Mouse (Mus musculus): Measurements from ENCODE around the gene Dnaja4. TPM values are rescaled to one million over a fixed set of nuclear protein-coding genes. Genes with fewer than 3 reads are reported as not detected.

Gene Dnaja4
- polyA plus RNA-seq (2014; fragmentation: Illumina TruSeq; extraction: RNeasy Lipid Tissue Mini Kit (QIAGEN cat#74804)) = 38.8 TPM

GRCm38 (mm10) chr9:54698318-54699086 is at the start of gene Dnaja4:
Dnaja4 (plus strand) TSS chr9:54698873.

GRCm38 (mm10) chr9:54661605-54662377 is 36.9 kb upstream of the Dnaja4 start, which contains the start of gene Acsbg1:
Acsbg1 (minus strand) TSS chr9:54661870.

GRCm38 (mm10) chr9:54733921-54734638 is 35.4 kb downstream of the Dnaja4 start, which contains the start of gene Wdr61:
Wdr61 (minus strand) TSS chr9:54734519.

GRCm38 (mm10) chr9:54764561-54765217 is 66.0 kb downstream of the Dnaja4 start, which contains the start of gene Crabp1:
Crabp1 (plus strand) TSS chr9:54764748.

Other genes with a start within 250 kb of the Dnaja4 start
- gene Dmxl2, start 197.2 kb upstream of the Dnaja4 start, polyA plus RNA-seq (2014; fragmentation: Illumina TruSeq; extraction: RNeasy Lipid Tissue Mini Kit (QIAGEN cat#74804)) = 26.7 TPM
- not detected for gene Sh2d7, start 159.9 kb upstream of the Dnaja4 start, polyA plus RNA-seq (2014; fragmentation: Illumina TruSeq; extraction: RNeasy Lipid Tissue Mini Kit (QIAGEN cat#74804))
- gene Cib2, start 138.7 kb upstream of the Dnaja4 start, polyA plus RNA-seq (2014; fragmentation: Illumina TruSeq; extraction: RNeasy Lipid Tissue Mini Kit (QIAGEN cat#74804)) = 0.86 TPM
- gene Idh3a, start 112.5 kb upstream of the Dnaja4 start, polyA plus RNA-seq (2014; fragmentation: Illumina TruSeq; extraction: RNeasy Lipid Tissue Mini Kit (QIAGEN cat#74804)) = 151 TPM
- gene Acsbg1, start 37.0 kb upstream of the Dnaja4 start, polyA plus RNA-seq (2014; fragmentation: Illumina TruSeq; extraction: RNeasy Lipid Tissue Mini Kit (QIAGEN cat#74804)) = 58.3 TPM
- gene Wdr61, start 35.6 kb downstream of the Dnaja4 start, polyA plus RNA-seq (2014; fragmentation: Illumina TruSeq; extraction: RNeasy Lipid Tissue Mini Kit (QIAGEN cat#74804)) = 99.2 TPM
- gene Crabp1, start 65.9 kb downstream of the Dnaja4 start, polyA plus RNA-seq (2014; fragmentation: Illumina TruSeq; extraction: RNeasy Lipid Tissue Mini Kit (QIAGEN cat#74804)) = not detected
- gene Ireb2, start 164.9 kb downstream of the Dnaja4 start, polyA plus RNA-seq (2014; fragmentation: Illumina TruSeq; extraction: RNeasy Lipid Tissue Mini Kit (QIAGEN cat#74804)) = 207 TPM
- gene Hykk, start 218.4 kb downstream of the Dnaja4 start, polyA plus RNA-seq (2014; fragmentation: Illumina TruSeq; extraction: RNeasy Lipid Tissue Mini Kit (QIAGEN cat#74804)) = 10.4 TPM